Mouse (Mus musculus) heart, postnatal 14 days (tissue): ENCODE data around the gene Cadm1. TPM values are rescaled to one million over a fixed set of nuclear protein-coding genes. Genes with fewer than 3 reads are reported as not detected.

Source experiments
- DNase-seq, 2 experiments: peaks; one replicate each; pipeline ENCODE4 v3.0.0; 2021 to 2022
- intact Hi-C: fragments of 180-260 bp; cut with DNase I; formaldehyde crosslinking; loops from one replicate; pipeline ENCODE4 v1.15.1; 2025
- total RNA-seq, 2 experiments: library from RNA; stranded (reverse); gene quantifications; 2 replicates each; pipeline ENCODE4 v1.2.3; 2021

The Cadm1 gene
- total RNA-seq, 2 experiments from 2014 or later, result 2.1 to 2.5 TPM

DNA sequence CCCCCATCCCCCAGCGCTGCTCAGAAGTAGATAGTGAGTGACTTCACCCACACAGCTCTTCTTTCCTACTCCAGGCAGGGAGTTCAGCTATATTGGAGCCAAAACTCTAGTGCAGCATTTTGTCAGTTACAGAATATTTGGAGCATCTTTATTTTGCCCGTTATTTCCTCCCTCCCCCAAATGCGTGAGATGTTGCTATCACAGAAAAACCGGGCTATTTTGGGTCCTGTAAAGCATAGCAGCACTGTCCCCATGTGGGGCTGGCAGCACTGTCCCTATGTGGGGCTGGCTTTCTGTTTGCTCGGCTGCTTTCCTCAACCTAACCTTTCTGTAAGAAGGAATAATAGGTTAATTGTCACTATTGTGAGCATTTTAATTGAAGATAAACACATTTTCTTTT is 122.2 kb downstream of the Cadm1 start:
- no peak for DNase-seq
- intact Hi-C loops, result no loop called here

DNA sequence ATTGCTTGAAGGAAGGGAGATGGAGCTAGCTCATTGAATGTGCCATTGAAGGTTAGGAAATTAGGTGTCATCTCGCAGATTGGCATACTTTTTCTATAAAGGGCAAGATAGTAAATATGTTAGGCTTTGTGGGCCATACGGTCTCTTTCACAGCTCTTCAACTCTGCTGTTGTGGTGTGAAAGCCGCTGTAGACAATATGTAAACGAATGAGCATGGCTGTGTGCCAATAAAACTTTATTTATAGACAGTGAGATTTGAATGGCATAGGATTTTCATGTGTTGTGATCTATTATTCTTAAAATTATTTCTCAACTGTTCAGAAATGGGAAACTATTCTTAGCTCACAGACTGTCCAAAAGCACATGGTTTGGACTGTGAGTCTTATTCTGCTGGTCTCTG is 123.0 kb downstream of the Cadm1 start:
- no peak for DNase-seq
- intact Hi-C loops, result no loop called here

DNA sequence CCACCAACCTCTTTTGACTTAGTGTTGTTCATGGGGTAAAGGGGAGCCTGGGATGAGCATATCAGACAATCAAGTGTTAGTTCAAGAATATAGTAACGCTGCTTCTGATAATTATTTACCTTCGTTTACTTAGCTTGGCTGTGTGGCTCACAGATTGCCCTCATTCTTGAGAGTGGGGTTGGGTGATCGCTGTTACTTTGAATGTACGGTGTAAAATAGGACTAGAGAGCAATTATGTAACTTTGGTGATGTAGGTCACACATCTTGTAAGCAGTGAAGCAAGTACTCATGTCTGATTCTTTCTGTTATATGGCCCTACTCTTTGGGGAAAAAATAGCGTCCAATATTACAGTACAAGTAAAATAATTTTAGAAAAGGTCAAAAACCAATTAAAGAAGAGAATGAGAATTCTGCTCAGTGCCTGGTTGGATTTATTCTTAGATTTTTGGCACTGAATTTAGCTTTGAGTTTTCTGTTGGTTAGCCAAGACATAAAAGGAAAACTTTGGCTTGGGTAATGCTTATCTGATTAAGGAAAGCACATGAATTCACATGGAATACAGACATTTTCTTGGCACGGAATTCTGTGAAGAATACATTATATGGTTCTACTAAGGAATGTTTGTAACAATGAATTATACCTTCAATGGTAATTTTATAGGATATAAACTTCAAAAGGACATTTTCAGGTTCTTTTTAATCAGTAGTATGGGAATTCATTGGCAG is 129.6 kb downstream of the Cadm1 start:
- DNase-seq, result no peak
- intact Hi-C loops, result no loop called here

DNA sequence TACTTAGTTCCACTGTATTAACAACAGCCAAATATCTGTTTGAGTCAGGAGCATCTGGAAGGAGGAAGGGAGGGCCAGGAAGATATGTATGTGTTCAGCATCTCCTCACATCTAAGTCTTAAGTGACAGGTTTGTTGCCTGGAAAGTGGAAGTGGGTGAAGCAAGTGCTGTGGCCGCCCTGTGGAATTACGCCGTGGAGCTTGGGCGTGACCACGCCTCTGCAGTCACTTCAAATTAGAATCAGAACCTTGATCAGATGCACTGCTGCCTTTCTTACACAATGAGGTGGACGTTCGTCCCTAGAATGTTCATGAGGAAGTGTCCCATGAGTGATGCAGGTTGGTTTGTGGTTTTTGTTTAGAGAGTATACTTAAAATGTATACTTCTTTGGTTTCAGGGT is 131.6 kb downstream of the Cadm1 start:
- intact Hi-C loops, result no loop called here
- DNase-seq, result no peak

DNA sequence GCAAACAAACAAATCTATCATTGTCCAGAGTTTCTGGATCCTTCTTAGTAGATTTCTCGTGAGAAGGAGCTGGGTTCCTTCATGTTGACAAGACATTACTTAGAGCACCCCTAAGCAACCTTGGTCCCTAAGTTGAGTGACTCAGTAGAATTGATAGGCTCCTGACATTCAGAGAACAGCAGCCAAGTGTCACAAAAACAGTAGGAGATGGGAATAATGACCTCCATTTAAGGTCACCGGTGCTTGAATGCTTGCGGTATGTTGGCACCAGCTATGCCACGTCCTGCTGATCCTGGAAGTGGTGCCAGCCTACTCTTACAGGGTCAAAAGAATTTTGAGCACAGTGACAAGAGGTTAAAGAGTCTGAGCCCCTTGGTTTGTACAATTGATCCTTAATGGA is 139.2 kb downstream of the Cadm1 start:
- intact Hi-C loops, result no loop called here
- DNase-seq, result no peak

DNA sequence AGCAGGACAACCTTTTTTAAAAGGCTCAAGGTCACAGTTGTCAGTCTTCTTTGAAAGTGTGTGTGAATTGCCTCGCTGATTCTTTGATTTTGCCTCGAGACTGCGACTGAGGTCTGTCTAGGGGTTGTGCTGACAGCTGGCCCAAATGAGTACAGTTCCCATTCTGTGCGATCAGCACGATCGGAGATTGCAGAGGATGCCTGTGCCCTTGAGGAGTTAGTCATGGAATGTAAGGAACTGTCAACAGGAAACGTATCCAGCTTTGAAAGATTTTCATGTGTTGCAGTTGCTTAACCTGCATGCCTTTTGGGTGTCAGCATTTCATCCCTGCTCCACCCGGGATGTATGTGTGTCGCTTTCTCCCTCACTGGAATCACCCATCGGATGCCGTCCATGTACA is 141.6 kb downstream of the Cadm1 start:
- DNase-seq, result no peak
- intact Hi-C loops, result no loop called here

DNA sequence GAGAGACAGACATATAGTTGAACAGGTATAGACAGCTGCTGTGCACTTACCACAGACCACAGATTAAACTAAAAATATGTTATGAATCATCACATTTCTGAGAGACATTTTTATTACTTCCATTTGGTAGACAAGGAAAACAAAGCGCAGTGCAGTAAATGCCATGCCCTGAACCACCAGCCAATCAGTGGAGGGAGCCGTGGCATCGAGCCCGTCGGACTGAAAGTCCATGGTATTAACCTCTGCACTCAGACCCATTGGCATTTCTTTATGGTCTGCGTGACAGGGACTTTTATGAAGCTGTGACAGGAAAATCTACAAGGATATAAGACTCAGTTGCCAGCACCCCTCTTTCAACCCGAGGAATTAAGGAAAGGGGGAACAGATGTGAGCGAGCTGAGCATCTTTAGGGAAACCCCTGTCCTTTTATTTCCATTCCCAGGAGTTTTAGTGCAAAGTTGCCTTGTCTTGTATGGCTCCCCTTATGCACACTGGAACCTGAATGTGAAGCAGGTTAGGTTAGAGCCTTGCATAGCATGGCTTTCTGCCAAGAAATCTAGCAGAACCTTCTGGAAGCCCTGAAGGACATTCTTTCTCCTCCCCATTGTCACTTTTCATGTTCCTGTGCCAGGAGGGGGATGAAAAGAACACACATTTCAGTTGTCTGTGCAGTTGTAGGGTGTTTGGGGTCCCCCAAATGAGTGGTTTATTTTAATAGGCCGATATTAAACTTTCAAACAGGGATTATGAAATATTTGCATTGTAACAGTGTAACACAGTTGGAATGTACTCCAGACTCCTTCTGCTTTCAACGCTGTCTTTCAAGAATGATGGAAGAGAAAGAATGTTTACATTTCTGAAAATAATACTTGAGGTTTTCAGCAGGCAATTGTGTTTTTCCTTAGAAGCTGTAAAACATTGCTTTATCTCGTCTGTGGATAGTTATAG is 145.1 kb downstream of the Cadm1 start:
- intact Hi-C loops, result no loop called here
- DNase-seq, result no peak

DNA sequence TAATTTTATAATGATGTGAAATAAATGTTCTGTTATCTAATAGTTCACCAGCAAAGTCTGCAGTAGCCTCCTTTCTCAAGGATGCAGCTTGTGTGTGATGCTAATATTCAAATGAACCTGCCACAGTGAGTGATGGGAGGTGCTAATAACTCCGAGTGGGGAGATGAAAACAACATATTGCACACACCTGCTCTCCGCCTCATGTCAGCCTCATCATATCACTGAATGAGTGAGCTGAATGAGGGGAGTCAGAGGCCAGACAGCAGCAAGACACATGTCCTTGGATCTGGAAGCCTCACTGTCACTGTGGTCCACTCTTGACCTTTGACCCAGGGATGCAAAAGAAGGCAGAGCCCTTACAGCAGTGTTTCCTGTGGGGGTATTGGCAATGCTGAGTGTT is 156.9 kb downstream of the Cadm1 start:
- intact Hi-C loops, result no loop called here
- no peak for DNase-seq

DNA sequence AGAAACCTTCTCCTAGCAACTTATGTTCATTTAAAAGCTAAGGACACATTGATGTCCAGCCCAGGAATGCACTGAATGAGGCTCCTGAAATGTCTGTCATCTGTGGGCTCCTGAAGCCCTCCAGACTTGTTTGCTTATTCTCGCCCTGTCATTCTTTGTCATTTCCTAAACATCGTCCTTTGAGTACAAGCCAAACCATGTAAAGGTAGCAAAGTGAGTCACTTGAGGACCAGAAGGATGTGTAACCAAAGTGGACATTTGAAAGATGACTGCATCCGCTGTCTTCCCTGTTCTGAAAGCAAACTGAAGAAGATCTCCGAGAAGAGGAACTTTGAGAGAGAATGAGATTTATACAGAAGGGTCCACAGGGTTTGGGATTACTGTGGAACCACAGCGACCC is 157.6 kb downstream of the Cadm1 start:
- no peak for DNase-seq
- intact Hi-C loops, result no loop called here

DNA sequence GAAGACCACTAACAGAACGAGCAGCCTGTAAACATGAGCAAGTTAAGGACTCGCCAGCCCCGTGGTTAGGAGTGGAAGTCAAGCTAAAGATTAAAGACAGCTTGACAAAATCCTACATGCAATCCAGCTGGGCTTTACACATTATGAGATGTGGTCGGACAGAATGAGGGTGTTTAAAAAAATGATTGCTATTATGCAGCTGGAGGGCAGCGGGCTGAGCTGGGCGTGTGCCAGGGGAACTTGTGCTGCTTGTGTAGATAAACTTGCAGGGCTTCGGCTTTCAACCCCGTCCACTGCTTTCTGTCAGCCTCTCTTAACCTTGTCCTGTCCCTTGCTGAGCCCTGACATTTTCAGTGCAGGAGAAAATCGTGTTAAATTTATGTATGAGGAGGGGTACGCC is 158.3 kb downstream of the Cadm1 start:
- intact Hi-C loops, result no loop called here
- DNase-seq, result peak; percentile 63 to 68

DNA sequence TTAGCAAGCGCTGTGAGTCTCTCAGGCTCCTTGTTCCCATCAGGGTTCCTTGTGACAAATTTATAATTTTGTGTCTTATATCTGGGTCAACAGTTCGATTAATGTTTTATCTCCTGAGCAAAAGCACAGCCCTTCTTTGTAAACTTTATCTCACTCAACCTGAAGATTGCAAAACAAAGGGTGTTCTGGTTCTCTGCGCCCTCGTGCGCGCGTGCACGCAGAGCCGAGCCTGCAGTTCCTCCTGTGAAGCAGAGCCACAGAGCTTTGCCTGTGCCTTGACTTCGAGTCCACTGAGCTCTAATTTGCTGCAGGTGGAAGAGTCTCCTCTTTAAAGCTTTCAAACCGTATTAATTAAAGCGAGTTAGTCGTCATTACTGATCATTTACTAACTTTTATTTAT is 162.9 kb downstream of the Cadm1 start:
- intact Hi-C loops, result no loop called here
- DNase-seq, result no peak

DNA sequence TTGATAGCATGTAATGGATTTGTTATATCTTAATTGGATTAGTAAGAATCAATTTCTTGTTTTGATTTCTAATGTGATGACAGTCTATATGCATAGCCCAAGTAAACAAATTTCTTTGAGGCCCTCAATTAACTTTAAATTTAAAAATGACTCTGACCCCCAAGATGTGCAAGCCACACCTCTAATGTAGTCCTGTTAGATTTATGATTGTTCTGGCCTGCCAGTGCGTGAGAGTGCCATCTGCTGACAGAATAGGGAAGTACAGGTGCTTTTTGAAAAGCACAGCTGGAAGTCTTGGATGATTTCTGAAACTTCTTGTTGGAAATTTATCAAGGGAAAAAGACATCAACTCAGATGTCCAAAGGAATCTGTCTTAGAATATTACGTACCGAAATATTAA is 169.1 kb downstream of the Cadm1 start:
- DNase-seq, result peak; percentile 68 to 85
- intact Hi-C loops, result loop anchor here (2.0 to 5.0 kb wide), 3 partner anchors 572 to 1347 kb away; no protein-coding TSS in a partner anchor

DNA sequence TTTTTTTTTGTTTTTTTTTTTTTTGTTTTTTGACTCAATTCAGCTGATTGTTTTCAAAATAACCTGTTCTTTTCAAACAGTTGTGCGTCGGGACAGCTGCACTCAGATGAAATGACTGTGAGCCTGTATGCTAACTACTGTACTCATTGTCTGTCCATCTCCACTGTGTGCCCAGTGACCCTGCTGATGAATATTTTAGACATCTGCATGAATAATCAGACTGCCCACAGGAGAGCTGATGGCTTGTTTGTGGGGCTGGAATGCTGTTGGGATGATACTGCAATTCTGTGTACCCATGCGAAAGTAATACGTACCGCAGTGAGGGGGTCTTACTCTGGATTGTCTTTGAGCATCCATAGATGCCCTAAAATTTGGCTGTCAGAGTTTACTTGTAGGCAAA is 170.0 kb downstream of the Cadm1 start:
- intact Hi-C loops, result loop anchor here (10.0 kb wide), 1 partner anchor 1305 kb away; no protein-coding TSS in a partner anchor

DNA sequence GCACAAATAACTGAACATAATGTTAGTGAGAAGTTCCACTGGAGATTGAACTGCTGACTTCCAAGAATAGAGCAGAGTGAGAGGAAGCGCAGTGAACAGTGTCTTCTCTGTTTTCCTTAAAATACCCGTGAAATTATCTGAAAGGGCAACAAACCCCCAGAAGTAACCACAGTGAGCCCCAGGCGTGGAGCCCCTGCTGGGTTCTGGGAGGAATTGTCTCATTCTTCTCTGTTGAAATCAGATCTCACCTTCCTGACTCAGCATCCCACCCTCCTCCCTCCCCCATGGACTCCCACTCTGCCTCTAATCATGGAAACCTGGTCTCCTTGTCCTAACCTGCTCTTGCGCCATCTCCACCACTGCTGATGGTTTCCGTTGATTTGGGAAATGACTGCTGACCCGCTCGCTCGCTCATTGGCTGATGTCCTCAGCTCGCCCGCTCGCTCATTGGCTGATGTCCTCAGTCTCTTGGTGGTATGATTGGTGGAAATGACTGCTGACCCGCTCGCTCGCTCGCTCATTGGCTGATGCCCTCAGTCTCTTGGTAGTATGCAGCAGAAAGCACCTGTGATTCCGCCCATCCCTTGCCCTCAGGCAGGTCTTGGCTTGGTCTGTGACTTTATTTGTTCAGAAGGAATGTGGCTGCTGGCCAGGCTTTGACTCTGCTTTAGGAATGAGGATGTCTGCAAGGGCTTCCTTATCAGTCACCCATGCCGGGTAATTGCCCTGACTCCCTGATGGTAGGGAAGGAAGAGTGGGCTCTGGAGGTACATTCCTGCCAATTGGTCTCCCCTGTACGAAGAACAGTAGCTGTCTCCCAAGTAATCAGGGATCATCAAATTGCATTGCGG is 173.3 kb downstream of the Cadm1 start:
- intact Hi-C loops, result loop anchor here (10.0 kb wide), 1 partner anchor 1308 kb away; no protein-coding TSS in a partner anchor
- DNase-seq, result no peak

More for the DNA sequence above, 170.0 kb downstream of the Cadm1 start:
- no peak for DNase-seq

DNA sequence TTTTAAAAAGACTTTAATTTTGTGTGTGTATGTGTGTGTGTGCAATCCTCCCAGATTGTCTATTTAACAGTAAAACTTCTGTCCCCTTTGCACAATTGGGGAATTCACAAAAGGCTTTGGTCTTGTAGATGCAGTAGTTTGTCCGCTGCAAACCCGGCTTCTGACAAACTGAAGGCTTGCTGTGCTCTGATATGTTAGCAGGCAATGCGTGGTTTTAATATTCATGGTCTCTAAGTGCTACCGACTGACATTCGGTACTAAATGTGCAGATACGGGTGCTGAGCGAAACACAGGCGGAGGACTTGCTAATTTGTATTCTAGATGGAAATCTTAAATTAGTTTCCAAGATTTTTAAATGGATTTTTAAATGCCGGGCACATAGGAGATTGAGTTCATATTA is 176.4 kb downstream of the Cadm1 start:
- no peak for DNase-seq
- intact Hi-C loops, result loop anchor here (5.0 to 10.0 kb wide), 2 partner anchors 551 to 1312 kb away; no protein-coding TSS in a partner anchor

DNA sequence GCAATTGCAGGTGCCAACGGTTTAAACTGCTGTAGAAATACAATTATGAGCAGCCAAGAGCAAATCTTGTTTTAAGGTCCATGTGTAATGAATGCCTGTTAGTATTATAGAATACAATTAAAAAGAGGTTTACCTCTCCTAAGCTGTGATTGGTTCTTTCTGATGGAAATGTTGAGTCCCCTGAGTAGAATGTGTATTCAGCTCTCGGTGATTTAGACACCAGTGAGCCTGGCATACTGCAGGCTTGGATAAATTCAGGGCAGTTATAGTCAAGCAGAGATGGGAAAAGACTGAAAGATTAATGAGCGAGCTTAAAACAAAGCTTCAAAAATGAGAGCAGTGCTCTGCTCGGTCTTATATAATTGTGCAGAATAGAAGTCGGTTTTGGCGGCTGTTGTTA is 177.4 kb downstream of the Cadm1 start:
- no peak for DNase-seq
- intact Hi-C loops, result loop anchor here (5.0 to 10.0 kb wide), 2 partner anchors 550 to 1313 kb away; no protein-coding TSS in a partner anchor

DNA sequence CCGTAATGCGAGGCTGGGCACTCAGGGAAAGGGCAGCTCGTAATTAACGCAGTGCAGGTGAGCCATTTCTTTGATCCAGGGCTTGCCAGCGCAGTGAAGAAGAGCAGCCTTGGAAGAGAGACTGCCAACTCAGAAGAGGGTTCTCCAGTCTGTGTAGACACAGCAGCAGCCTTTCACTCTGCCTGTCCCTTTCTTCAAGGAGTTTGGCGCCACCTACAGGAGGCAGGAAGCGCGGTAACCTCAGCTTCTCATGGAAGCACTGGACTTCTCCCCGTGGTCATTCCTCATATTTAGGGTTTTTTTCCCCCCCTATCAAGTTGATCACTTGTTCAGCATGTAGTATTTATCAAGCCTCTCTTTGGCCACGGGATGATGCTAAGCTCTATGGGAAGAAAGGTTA is 178.3 kb downstream of the Cadm1 start:
- intact Hi-C loops, result loop anchor here (1.0 to 10.0 kb wide), 3 partner anchors 549 to 1313 kb away; no protein-coding TSS in a partner anchor
- peak; percentile 76 to 89 for DNase-seq

DNA sequence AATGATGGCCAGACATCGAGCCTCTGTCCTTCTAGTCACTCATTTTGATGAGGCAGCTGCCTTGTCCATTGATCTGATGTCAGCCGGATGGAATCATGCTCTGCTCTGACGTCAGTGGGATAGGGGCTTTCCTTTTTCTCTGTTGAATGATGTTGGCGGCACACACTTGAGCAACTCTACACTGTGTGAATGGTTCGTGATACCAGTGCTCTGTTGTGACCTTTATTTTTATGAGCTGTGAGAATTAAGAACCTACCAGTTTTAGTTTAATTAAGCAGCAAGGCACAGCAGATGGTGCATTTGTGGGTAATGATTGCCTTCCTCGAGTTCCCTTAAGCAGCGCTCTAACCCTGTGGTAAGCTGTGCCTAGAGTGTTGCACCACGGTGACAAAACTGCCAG is 181.0 kb downstream of the Cadm1 start:
- intact Hi-C loops, result no loop called here
- DNase-seq, result no peak

DNA sequence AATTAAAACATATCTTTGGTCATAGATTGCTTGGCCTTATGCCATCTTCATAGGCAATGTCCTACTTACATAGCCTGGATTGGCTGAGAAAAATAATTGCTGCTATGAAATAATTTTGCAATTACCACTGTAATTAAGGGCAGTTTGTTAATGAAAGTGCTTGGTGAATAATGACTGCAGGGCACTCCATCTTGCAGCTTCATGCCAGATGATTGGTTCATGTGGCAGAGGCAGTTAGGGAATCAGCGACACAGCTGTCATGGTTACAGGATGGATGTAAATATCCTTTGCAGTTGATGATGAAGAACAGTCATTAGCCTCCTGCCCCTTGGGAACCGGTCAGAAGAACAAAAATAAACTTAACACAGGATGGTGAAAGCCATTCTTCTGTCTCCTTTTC is 184.6 kb downstream of the Cadm1 start:
- intact Hi-C loops, result no loop called here
- DNase-seq, result no peak

DNA sequence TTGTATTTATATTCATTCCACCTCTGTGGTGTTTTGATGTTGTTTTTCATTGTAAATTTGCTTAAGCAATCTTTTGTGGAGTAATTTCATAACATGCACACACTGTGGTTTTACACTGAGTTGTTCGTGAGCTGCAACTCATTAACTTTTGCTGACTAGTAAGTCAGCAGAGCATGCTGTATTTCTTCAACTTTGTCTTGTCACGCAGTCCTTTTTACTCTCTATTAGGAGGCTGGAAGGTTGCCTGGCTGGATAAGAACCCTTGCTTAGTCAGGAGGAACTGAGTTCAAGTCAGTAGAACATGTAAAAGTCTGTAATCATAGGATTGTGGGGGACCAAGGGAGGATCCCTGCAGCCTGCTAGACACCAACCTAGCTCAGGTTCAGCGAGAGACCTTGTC is 185.4 kb downstream of the Cadm1 start:
- no peak for DNase-seq
- intact Hi-C loops, result no loop called here
